14 mouse cellular contexts compared by ENCODE assay signal in the genomic region with DNA sequence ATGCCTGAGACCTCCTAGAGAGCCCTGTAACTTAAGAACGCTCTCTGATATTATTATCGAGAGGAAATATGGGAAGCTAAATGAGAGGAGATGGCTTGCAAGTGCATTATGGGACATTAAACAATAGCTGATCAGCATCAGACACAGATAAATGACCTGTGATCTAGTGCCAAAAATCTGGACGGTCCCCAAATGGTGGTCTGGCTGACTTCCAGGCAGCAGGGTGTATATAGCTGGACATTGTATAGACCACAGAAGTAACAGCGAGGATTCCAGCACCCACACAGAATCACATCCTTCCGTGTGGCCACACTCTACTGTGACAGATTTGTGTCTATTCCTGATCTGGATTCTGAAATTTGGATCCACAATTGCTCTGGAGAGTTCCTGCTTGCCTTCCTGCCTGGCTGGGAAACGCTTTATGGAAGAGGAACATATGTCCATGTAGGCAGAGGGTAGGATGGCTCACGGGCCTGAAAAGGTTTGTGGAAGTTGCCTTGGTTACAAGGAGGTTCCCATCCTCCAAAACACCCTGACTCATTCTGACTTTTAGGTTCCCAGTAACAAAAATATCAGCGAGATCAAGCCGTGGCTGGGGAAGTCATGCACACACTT. TPM values are rescaled to one million over a fixed set of nuclear protein-coding genes. Genes with fewer than 3 reads are reported as not detected.
DNase-seq lines count a peak whose midpoint lies in the region; ATAC-seq and TF ChIP-seq lines count a peak whose summit lies in the region.
"Had no signal": no experiment of that assay in that cellular context is flagged by ENCODE, and none has a peak within 500 bp of the region (broad histone marks: within the 10 kb centered on the region; RNA-seq: fewer than 3 reads in every experiment).

No protein-coding gene starts in this region.

- no peak for TF ChIP-seq RAD21 in MEL (IDR thresholded peaks at IDR 0.05; ENCODE audit: low read depth, low read length)

- H3K27me3 ChIP-seq in MEL (ENCODE audit: control insufficient read depth in 1 of 2, insufficient read depth in 2 of 2, low read length in 2 of 2): no peaks in the 10 kb centered on the region; a peak in 1 of 4 replicates
- no peaks in the 10 kb centered on the region for H3K27me3 ChIP-seq in cerebellum, adult 2 months (ENCODE audit: control insufficient read depth, insufficient read depth, low read length)
- 0 out of 2 replicates have a peak, but pooled peaks cover 2% of the 10 kb centered on the region for H3K27me3 ChIP-seq in hindbrain, embryonic 13.5 days

- 19% methylated on average over 9 of the region's 9 CpGs for WGBS in cerebellum, adult 2 months
- 80% methylated on average over 9 of the region's 9 CpGs for WGBS in hindbrain, embryonic 13.5 days

- peak; percentile 57 for DNase-seq in MEL (ENCODE audit: low read depth, low spot score)
- DNase-seq in cerebellum, adult 2 months: peak; percentile 16 to 27
- peak; percentile 74 to 84 for DNase-seq in layer of hippocampus, adult 18-20 months (ENCODE audit: low spot score in 2 of 2)
- DNase-seq in left cerebral cortex, postnatal 14 days (ENCODE audit: low spot score in 2 of 2): peak; percentile 61 to 64
- DNase-seq in c-Kit-positive CD71-positive TER-119-positive erythroid progenitor cells, embryonic 14.5 days (ENCODE audit: low spot score): no peak
- no peak for DNase-seq in thymus, postnatal 36 days
- DNase-seq: adrenal gland, postnatal 36 days; gastrocnemius, postnatal 10 days; kidney, postnatal 14 days had no signal

- no peak for TF ChIP-seq POLR2A in MEL (IDR thresholded peaks at IDR 0.05; ENCODE audit: control insufficient read depth in 1 of 2, insufficient read depth in 1 of 2, low read depth in 1 of 2, low read length in 2 of 2, poor library complexity in 1 of 2)
- TF ChIP-seq POLR2A in cerebellum, adult 2 months (IDR thresholded peaks at IDR 0.05; ENCODE audit: borderline replicate concordance, insufficient read depth, low read length): no peak

- ATAC-seq in erythroid progenitor cell, adult 5-6 weeks (replicated peaks; ENCODE audit: low FRiP score, poor library complexity, severe bottlenecking): no peak
- no peak for ATAC-seq in hindbrain, embryonic 13.5 days (ENCODE audit: low FRiP score)
- ATAC-seq: inflammation-experienced regulatory T-cells, adult 6 months had no signal

- H3K9me3 ChIP-seq in MEL (replicated peaks; ENCODE audit: insufficient read depth, low read length): no peaks in the 10 kb centered on the region
- no peaks in the 10 kb centered on the region for H3K9me3 ChIP-seq in hindbrain, embryonic 13.5 days

- intact Hi-C loops in left cerebral cortex, postnatal 14 days (cut with DNase I): no loop called here

- H3K36me3 ChIP-seq in MEL (ENCODE audit: control insufficient read depth in 1 of 2, insufficient read depth in 2 of 2, low read length in 2 of 2): peaks cover 0 to 17% of the 10 kb centered on the region in 2 experiments; a peak in 2 of 4 replicates
- H3K36me3 ChIP-seq in hindbrain, embryonic 13.5 days: no peaks in the 10 kb centered on the region

- H3K79me2 ChIP-seq in MEL (ENCODE audit: control insufficient read depth, insufficient read depth, low read length, poor library complexity): no peaks in the 10 kb centered on the region

- H3K4me1 ChIP-seq in MEL (ENCODE audit: control insufficient read depth in 1 of 2, insufficient read depth in 2 of 2, low read length in 2 of 2): peaks cover 13 to 35% of the 10 kb centered on the region in 2 experiments
- H3K4me1 ChIP-seq in cerebellum, adult 2 months (ENCODE audit: control insufficient read depth, insufficient read depth, low read length): peaks cover 3% of the 10 kb centered on the region; the same call in 1 of the 2 replicates
- H3K4me1 ChIP-seq in hindbrain, embryonic 13.5 days (replicated peaks): peaks cover 11% of the 10 kb centered on the region; the same call in 1 of the 2 replicates

- no peak for TF ChIP-seq EP300 in MEL (IDR thresholded peaks at IDR 0.05; ENCODE audit: low read depth in 1 of 2, low read length in 2 of 2)

- no peak overlapping the region for H3K27ac ChIP-seq in MEL (ENCODE audit: control insufficient read depth, low read depth, low read length)
- H3K27ac ChIP-seq in cerebellum, adult 2 months (ENCODE audit: insufficient read depth, low read length): no peak overlapping the region
- no peak overlapping the region for H3K27ac ChIP-seq in hindbrain, embryonic 13.5 days

- H3K4me3 ChIP-seq in MEL (ENCODE audit: control insufficient read depth in 1 of 2, insufficient read depth in 1 of 2, low read depth in 2 of 2, low read length in 2 of 2): no peak overlapping the region
- no peak overlapping the region for H3K4me3 ChIP-seq in cerebellum, adult 2 months (replicated peaks; ENCODE audit: insufficient read depth, low read depth, low read length)
- H3K4me3 ChIP-seq in hindbrain, embryonic 13.5 days: no peak overlapping the region

- no peak for TF ChIP-seq CTCF in MEL (IDR thresholded peaks at IDR 0.05 in 2 of 3, conservative IDR thresholded peaks at IDR 0.05 in 1 of 3; ENCODE audit: control insufficient read depth in 1 of 3, insufficient read depth in 1 of 3, low read depth in 2 of 3, low read length in 3 of 3, poor library complexity in 1 of 3, severe bottlenecking in 1 of 3)
- no peak for TF ChIP-seq CTCF in cerebellum, adult 2 months (IDR thresholded peaks at IDR 0.05; ENCODE audit: borderline replicate concordance, insufficient read depth, low read depth, low read length)

- H3K9ac ChIP-seq in MEL (ENCODE audit: control insufficient read depth, low read depth, low read length, poor library complexity, severe bottlenecking): no peak overlapping the region
- H3K9ac ChIP-seq in hindbrain, embryonic 13.5 days: no peak overlapping the region

- H3K4me2 ChIP-seq in hindbrain, embryonic 13.5 days: no peak overlapping the region

TF ChIP-seq in MEL, 35 proteins besides CTCF, POLR2A, EP300 and RAD21:
- TF ChIP-seq MAZ (IDR thresholded peaks at IDR 0.05; ENCODE audit: low read depth, low read length) (no peak), SIN3A (IDR thresholded peaks at IDR 0.05; ENCODE audit: low read length) (no peak), GATA1 (IDR thresholded peaks at IDR 0.05; ENCODE audit: low read depth, low read length) (no peak), E2F4 (IDR thresholded peaks at IDR 0.05; ENCODE audit: borderline replicate concordance, low read depth, low read length) (no peak), ZMIZ1 (IDR thresholded peaks at IDR 0.05; ENCODE audit: low read depth, low read length) (no peak), KAT2A (conservative IDR thresholded peaks at IDR 0.05; ENCODE audit: low read depth, low read length) (no peak), ETS1 (IDR thresholded peaks at IDR 0.05; ENCODE audit: low read depth, low read length) (no peak), ZNF384 (IDR thresholded peaks at IDR 0.05; ENCODE audit: low read depth, low read length) (no peak), NRF1 (IDR thresholded peaks at IDR 0.05; ENCODE audit: insufficient read depth, low read depth, low read length, poor library complexity, severe bottlenecking) (no peak), MXI1 (IDR thresholded peaks at IDR 0.05; ENCODE audit: low read depth, low read length) (no peak), HCFC1 (IDR thresholded peaks at IDR 0.05; ENCODE audit: low read depth, low read length) (no peak), ZKSCAN1 (IDR thresholded peaks at IDR 0.05; ENCODE audit: low read depth, low read length) (no peak), RCOR1 (IDR thresholded peaks at IDR 0.05; ENCODE audit: low read depth, low read length) (no peak), MAX (IDR thresholded peaks at IDR 0.05; ENCODE audit: low read length) (no peak), TBP (IDR thresholded peaks at IDR 0.05; ENCODE audit: low read depth, low read length) (no peak)

RNA-seq across cellular contexts. Expression of a gene that starts 18.5 kb away (rescaled TPM):
- total RNA-seq in MEL (2012; rRNA removed): not detected in 2 replicates
- polyA plus RNA-seq in MEL (2012; ENCODE audit: insufficient read depth in 1 of 2, insufficient read length in 2 of 2, low read depth in 1 of 2, low replicate concordance in 2 of 2, missing spikeins in 1 of 2): not detected
- 4.1 and 4.5 TPM in 2 replicates for polyA plus RNA-seq in cerebellum, adult 2 months (2012; rRNA removed)
- under 1 TPM; 0.18 to 0.47 TPM for total RNA-seq in layer of hippocampus, adult 18-20 months (2021)
- total RNA-seq in left cerebral cortex, postnatal 14 days (2021): 1 to 10 TPM; 2.9 to 3.1 TPM
- total RNA-seq in erythroid progenitor cell, adult 5-6 weeks (2015; ENCODE audit: low replicate concordance): not detected in 2 replicates
- 0.26 TPM in 1 of 2 replicates, not detected in the other for total RNA-seq in erythroid progenitor cell, adult 5-6 weeks (2017; ENCODE audit: low replicate concordance)
- 0.19 and 0.34 TPM in 2 replicates for polyA plus RNA-seq in hindbrain, embryonic 13.5 days (2015; fragmentation: Nextera tagmentation; extraction: Ambion mirVana)
- total RNA-seq: adrenal gland, postnatal 36 days; common myeloid progenitor, adult 5-6 weeks; midbrain, postnatal 0 days had no signal

Comparison
In these comparisons a context has a peak if more than half of its experiments do, and no peak if none do; other contexts are left out.
1. DNase-seq: peak in MEL (single experiment), cerebellum, adult 2 months (2 of 2), layer of hippocampus, adult 18-20 months (2 of 2) and left cerebral cortex, postnatal 14 days (2 of 2); none in c-Kit-positive CD71-positive TER-119-positive erythroid progenitor cells, embryonic 14.5 days (single experiment) and thymus, postnatal 36 days (0 of 2).